Mouse (Mus musculus): ENCODE measurements around the gene Acap2.

DNA sequence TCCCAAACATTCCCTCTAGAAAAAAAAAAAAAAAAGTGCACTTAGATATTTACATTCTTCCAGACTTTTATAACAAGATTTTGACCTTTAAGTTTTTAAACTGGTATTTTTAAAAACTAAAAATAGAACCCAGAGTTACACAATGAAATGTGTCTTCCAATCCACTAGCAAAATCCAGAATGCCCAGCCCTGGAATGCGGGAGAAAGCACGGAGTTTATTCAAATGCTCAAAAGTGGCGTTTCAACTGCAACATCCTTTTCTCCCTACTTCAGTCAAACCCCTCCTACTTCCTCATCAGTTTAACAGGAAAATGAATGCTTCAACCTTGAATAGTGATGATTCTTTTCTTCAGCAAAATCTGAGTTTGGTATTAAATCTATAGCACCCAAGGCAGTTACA, 4.1 kb downstream of the Acap2 start:
- TF ChIP-seq CTCF (IDR thresholded peaks at IDR 0.05; ENCODE audit: low read depth) (no peak), EP300 (IDR thresholded peaks at IDR 0.05; ENCODE audit: low read depth) (no peak)
